Mouse (Mus musculus) Patski (cell line): Measurements from ENCODE around the gene Ran. TPM values are rescaled to one million over a fixed set of nuclear protein-coding genes. Genes with fewer than 3 reads are reported as not detected.

ENCODE experiments used
- ATAC-seq: fragments of 100-300 bp; one replicate; pipeline ENCODE4 v1.8.0; 2021
- CTCF ChIA-PET: fragments of 350-600 bp; sonication (Branson Sonifier 250); formaldehyde crosslinking; loops from one replicate; lab custom pipeline; 2022; ENCODE audit warnings: inconsistent platforms; lab: Charles Lee
- POLR2A ChIA-PET: fragments of 350-600 bp; sonication (Branson Sonifier 250); formaldehyde crosslinking; loops from one replicate; lab custom pipeline; 2022; ENCODE audit warnings: antibody characterized with exemption, inconsistent platforms; lab: Charles Lee
- DNase-seq: peaks from one replicate; pipeline ENCODE4 v3.0.0-alpha.2; 2011; ENCODE audit warnings: low read depth, low spot score
- H3K27me3 ChIP-seq: fragments of 371-371 bp; one replicate; pipeline ENCODE4 v1.5.1; 2021
- CTCF ChIP-seq: fragments of 100-300 bp; IDR thresholded peaks from one replicate; pipeline ENCODE4 v1.5.1; 2021
- in situ Hi-C: fragments of 300-500 bp; cut with MboI; formaldehyde crosslinking; loops from 3 replicates; pipeline ENCODE4 v1.11.1; 2018; ENCODE audit warnings: low pct_unique_long_range_greater_than_20kb, mixed read lengths
- polyA plus RNA-seq: library from polyadenylated mRNA; unstranded; gene quantifications from one replicate; pipeline ENCODE4 v1.2.3, GENCODE M21; 2021

Ran gene
- polyA plus RNA-seq, 1 experiment from 2014 or later = 609 TPM

DNA sequence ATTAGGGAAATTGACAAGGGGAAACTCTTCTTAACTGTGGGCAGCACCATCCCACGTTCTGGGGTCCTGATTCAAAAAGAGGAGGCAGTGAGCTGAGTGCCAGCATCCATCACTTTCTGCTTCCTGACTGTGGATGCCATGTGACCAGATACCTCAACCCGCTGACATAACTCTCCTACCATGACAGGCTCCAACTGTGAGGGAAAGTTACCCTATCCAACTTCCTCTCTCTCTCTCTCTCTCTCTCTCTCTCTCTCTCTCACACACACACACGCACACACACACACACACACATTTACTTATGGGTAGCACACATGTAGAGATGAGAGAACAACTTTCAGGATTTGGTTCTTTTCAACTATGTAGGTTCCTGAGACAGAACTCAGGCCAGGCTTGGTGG is 10.3 kb upstream of the Ran start:
- ATAC-seq (no peak), DNase-seq (no peak)
- POLR2A ChIA-PET = interaction anchor here (1.1 to 1.3 kb wide), 2 partner anchors 9 to 15 kb away, joined by 3 to 7 read pairs; no protein-coding TSS in a partner anchor
- CTCF ChIA-PET = interaction anchor here (2.7 kb wide), 1 partner anchor 28 kb away, joined by 7 read pairs; no protein-coding TSS in a partner anchor
- TF ChIP-seq CTCF = no peak
- in situ Hi-C loops = loop anchor here (25.0 kb wide), 1 partner anchor 1397 kb away; no protein-coding TSS in a partner anchor
- no peaks in the 10 kb centered on the region for H3K27me3 ChIP-seq

GRCm38 (mm10) chr5:129010937-129011336 is 8.9 kb upstream of the Ran start:
- no peak for DNase-seq
- TF ChIP-seq CTCF = no peak
- no peak for ATAC-seq
- ChIA-PET CTCF (interaction anchor here (2.7 kb wide), 1 partner anchor 29 kb away, joined by 7 read pairs; no protein-coding TSS in a partner anchor), POLR2A (no interaction called here)
- no peaks in the 10 kb centered on the region for H3K27me3 ChIP-seq
- in situ Hi-C loops = loop anchor here (25.0 kb wide), 1 partner anchor 1399 kb away; no protein-coding TSS in a partner anchor

- no peak for TF ChIP-seq CTCF
- no peak for DNase-seq
- in situ Hi-C loops = loop anchor here (25.0 kb wide), 1 partner anchor 1403 kb away; no protein-coding TSS in a partner anchor
- ChIA-PET POLR2A (no interaction called here), CTCF (no interaction called here)
- no peak for ATAC-seq
- no peaks in the 10 kb centered on the region for H3K27me3 ChIP-seq
Observed at GRCm38 (mm10) chr5:129015020-129015419, 4.8 kb upstream of the Ran start.

DNA sequence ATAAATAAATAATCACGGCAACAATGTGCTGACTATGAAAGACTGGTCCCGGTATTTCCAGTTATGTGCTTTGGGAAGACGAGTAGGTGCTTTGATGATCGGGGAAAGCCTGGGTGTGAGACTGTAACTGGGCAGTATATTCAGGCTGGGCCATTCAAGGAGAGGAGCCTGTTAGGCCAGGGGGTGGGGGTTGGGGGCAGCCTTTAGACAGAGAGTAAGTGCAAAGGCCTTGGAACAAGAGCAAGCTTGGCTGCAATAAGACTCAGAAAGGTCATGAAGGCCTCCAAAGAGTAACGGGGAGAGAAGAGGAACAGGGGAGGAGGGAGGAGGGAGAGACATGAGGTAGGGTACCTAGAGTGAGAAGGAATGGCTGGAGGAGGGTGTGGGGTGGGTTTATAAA is 4.3 kb upstream of the Ran start:
- CTCF ChIA-PET = interaction anchor here (1.5 kb wide), 1 partner anchor 8 kb away, joined by 3 read pairs; no protein-coding TSS in a partner anchor
- ATAC-seq (no peak), DNase-seq (no peak)
- in situ Hi-C loops = loop anchor here (25.0 kb wide), 1 partner anchor 1403 kb away; no protein-coding TSS in a partner anchor
- H3K27me3 ChIP-seq = no peaks in the 10 kb centered on the region
- POLR2A ChIA-PET = no interaction called here
- no peak for TF ChIP-seq CTCF

DNA sequence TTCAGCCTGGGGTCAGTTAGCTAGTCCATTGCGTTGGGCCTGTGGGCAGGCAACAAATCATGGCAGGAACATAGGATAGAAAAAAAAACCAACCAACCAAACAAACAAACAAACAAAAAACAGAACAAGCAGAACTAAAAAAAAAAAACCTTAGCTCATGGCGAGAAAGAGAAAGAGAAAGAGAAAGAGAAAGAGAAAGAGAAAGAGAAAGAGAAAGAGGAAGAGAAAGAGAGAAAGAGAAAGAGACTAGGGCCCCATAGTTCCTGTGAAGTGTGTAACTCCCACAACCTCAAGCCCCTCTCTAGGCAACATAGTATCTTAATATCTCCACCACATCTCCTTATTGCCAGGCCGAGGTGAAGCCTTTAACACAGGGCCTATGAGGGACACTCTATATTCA is 3.5 kb upstream of the Ran start:
- DNase-seq (no peak), ATAC-seq (no peak)
- no peaks in the 10 kb centered on the region for H3K27me3 ChIP-seq
- TF ChIP-seq CTCF = no peak
- in situ Hi-C loops = loop anchor here (25.0 kb wide), 1 partner anchor 1404 kb away; no protein-coding TSS in a partner anchor
- CTCF ChIA-PET = interaction anchor here (1.5 kb wide), 1 partner anchor 9 kb away, joined by 3 read pairs; no protein-coding TSS in a partner anchor
- POLR2A ChIA-PET = no interaction called here

- DNase-seq = no peak
- ATAC-seq = no peak
- no peaks in the 10 kb centered on the region for H3K27me3 ChIP-seq
- ChIA-PET CTCF (interaction anchor here (1.2 kb wide), 1 partner anchor 10 kb away, joined by 6 read pairs; the partner anchor contains the start of gene Stx2), POLR2A (interaction anchor here (1.0 kb wide), 1 partner anchor 10 kb away, joined by 3 read pairs; no protein-coding TSS in a partner anchor)
- no peak for TF ChIP-seq CTCF
- in situ Hi-C loops = loop anchor here (25.0 kb wide), 1 partner anchor 1407 kb away; no protein-coding TSS in a partner anchor
Observed at GRCm38 (mm10) chr5:129018782-129019489, 933 bp upstream of the Ran start.

GRCm38 (mm10) chr5:129020300-129020668 is 415 bp downstream of the Ran start:
- in situ Hi-C loops = loop anchor here (25.0 kb wide), 1 partner anchor 1408 kb away; no protein-coding TSS in a partner anchor
- ChIA-PET POLR2A (no interaction called here), CTCF (no interaction called here)
- no peak for DNase-seq
- ATAC-seq = peak; percentile 72
- H3K27me3 ChIP-seq = no peaks in the 10 kb centered on the region
- peak; percentile 78 for TF ChIP-seq CTCF

- peak; percentile 18 for ATAC-seq
- TF ChIP-seq CTCF = no peak
- DNase-seq = no peak
- no peaks in the 10 kb centered on the region for H3K27me3 ChIP-seq
- POLR2A ChIA-PET = interaction anchor here (0.8 kb wide), 1 partner anchor 15 kb away, joined by 3 read pairs; no protein-coding TSS in a partner anchor
- in situ Hi-C loops = loop anchor here (25.0 kb wide), 1 partner anchor 1408 kb away; no protein-coding TSS in a partner anchor
- CTCF ChIA-PET = no interaction called here
Observed at GRCm38 (mm10) chr5:129020731-129021130, 862 bp downstream of the Ran start.

- no peak for DNase-seq
- no peak for ATAC-seq
- H3K27me3 ChIP-seq = no peaks in the 10 kb centered on the region
- CTCF ChIA-PET = interaction anchor here (1.1 kb wide), 1 partner anchor 38 kb away, joined by 4 read pairs; no protein-coding TSS in a partner anchor
- peak; percentile 20 for TF ChIP-seq CTCF
- in situ Hi-C loops = no loop called here
- POLR2A ChIA-PET = interaction anchor here (0.6 kb wide), 2 partner anchors 16 to 34 kb away, joined by 4 to 7 read pairs; partner anchors contain the start of gene Stx2
Observed at GRCm38 (mm10) chr5:129025048-129025447, 5.2 kb downstream of the Ran start.

DNA sequence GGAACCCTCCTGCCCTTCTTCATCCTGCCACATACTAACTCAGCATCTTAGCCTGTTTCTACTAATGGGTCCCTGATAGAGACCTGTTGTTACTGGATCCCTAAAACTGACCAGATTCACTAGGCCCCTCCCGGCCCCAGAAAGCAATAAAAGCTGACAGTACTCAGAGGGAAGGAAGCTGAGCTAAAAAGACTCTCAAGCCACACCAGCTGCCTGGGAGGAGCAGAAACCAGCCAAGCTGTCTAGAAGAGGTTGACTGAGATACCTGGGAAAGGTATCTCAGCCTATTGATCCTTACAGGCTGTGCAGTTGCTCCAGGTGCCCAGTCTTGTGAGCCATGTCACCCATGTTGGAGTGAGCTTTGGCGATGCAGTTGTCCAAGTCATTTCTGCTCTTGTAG is 5.9 kb downstream of the Ran start:
- H3K27me3 ChIP-seq = no peaks in the 10 kb centered on the region
- ATAC-seq (no peak), DNase-seq (no peak)
- POLR2A ChIA-PET = interaction anchor here (1.1 kb wide), 1 partner anchor 11 kb away, joined by 3 read pairs; no protein-coding TSS in a partner anchor
- CTCF ChIA-PET = interaction anchor here (1.0 kb wide), 1 partner anchor 37 kb away, joined by 3 read pairs; no protein-coding TSS in a partner anchor
- TF ChIP-seq CTCF = no peak
- in situ Hi-C loops = no loop called here
